Mouse (Mus musculus): ENCODE results near the gene Ifrd2.

Ifrd2 gene

GRCm38 (mm10) chr9:107600745-107601144 lies 13.3 kb downstream of the Ifrd2 start:
- DNase-seq = no peak

- DNase-seq = no peak
Measured at GRCm38 (mm10) chr9:107601275-107601674, 13.8 kb downstream of the Ifrd2 start.

GRCm38 (mm10) chr9:107602068-107602648 lies 14.7 kb downstream of the Ifrd2 start:
- peak; percentile 93 for DNase-seq

GRCm38 (mm10) chr9:107603251-107603650 lies 15.8 kb downstream of the Ifrd2 start:
- DNase-seq = no peak

GRCm38 (mm10) chr9:107605041-107605661 lies 17.7 kb downstream of the Ifrd2 start:
- DNase-seq = peak; percentile 80

- peak; percentile 78 for DNase-seq
Measured at GRCm38 (mm10) chr9:107606591-107606990, 19.1 kb downstream of the Ifrd2 start.

- no peak for DNase-seq
Measured at GRCm38 (mm10) chr9:107607036-107607435, 19.6 kb downstream of the Ifrd2 start.

- DNase-seq = no peak
Measured at GRCm38 (mm10) chr9:107607653-107608245, 20.3 kb downstream of the Ifrd2 start.

GRCm38 (mm10) chr9:107608741-107609432 lies 21.4 kb downstream of the Ifrd2 start, which contains the start of gene Sema3b:
TSS of gene Sema3b (minus strand) at chr9:107609229.
- peak; percentile 67 for DNase-seq

- no peak for DNase-seq
Measured at GRCm38 (mm10) chr9:107609433-107609830, 22.0 kb downstream of the Ifrd2 start.

- no peak for DNase-seq
Measured at GRCm38 (mm10) chr9:107611456-107612190, 24.2 kb downstream of the Ifrd2 start.

- DNase-seq = peak; percentile 99
Measured at GRCm38 (mm10) chr9:107612191-107612944, 24.9 kb downstream of the Ifrd2 start.

GRCm38 (mm10) chr9:107612945-107613569 lies 25.6 kb downstream of the Ifrd2 start:
- peak; percentile 54 for DNase-seq

- DNase-seq = no peak
Measured at GRCm38 (mm10) chr9:107615035-107615434, 27.6 kb downstream of the Ifrd2 start.

GRCm38 (mm10) chr9:107617461-107617860 lies 30.0 kb downstream of the Ifrd2 start:
- no peak for DNase-seq

GRCm38 (mm10) chr9:107618098-107618497 lies 30.7 kb downstream of the Ifrd2 start:
- no peak for DNase-seq

GRCm38 (mm10) chr9:107618778-107619545 lies 31.5 kb downstream of the Ifrd2 start:
- DNase-seq = peak; percentile 91

- DNase-seq = no peak
Measured at GRCm38 (mm10) chr9:107619546-107619879, 32.1 kb downstream of the Ifrd2 start.

GRCm38 (mm10) chr9:107620954-107621353 lies 33.5 kb downstream of the Ifrd2 start:
- peak; percentile 71 for DNase-seq

GRCm38 (mm10) chr9:107624539-107624938 lies 37.1 kb downstream of the Ifrd2 start:
- DNase-seq = peak; percentile 59

- DNase-seq = no peak
Measured at GRCm38 (mm10) chr9:107624951-107625350, 37.5 kb downstream of the Ifrd2 start.
